Comparison of ENCODE assay signal across 9 mouse cellular contexts in genomic region chr7:127364166-127364565, GRCm38 (mm10). TPM values are rescaled to one million over a fixed set of nuclear protein-coding genes. Genes with fewer than 3 reads are reported as not detected.
DNase-seq lines count a peak whose midpoint lies in the region; ATAC-seq and TF ChIP-seq lines count a peak whose summit lies in the region.
"Had no signal": no experiment of that assay in that cellular context is flagged by ENCODE, and none has a peak within 500 bp of the region (broad histone marks: within the 10 kb centered on the region; RNA-seq: fewer than 3 reads in every experiment).

No protein-coding gene starts in this region.

- peak overlapping the region; percentile 58 for H3K27ac ChIP-seq in gastrocnemius, adult 2 months
- no peak overlapping the region for H3K27ac ChIP-seq in heart, postnatal 0 days (ENCODE audit: low read depth)
- H3K27ac ChIP-seq in midbrain, embryonic 10.5 days (replicated peaks): no peak overlapping the region
- H3K27ac ChIP-seq in left cerebral cortex, adult 2 months: no peak overlapping the region; the same call in 1 of the 2 replicates

- no peaks in the 10 kb centered on the region for H3K4me1 ChIP-seq in heart, postnatal 0 days (ENCODE audit: control insufficient read depth, insufficient read depth)
- H3K4me1 ChIP-seq in midbrain, embryonic 10.5 days: peaks cover 18% of the 10 kb centered on the region

- TF ChIP-seq CTCF in gastrocnemius, adult 2 months (IDR thresholded peaks at IDR 0.05): no peak
- no peak for TF ChIP-seq CTCF in heart, postnatal 0 days (IDR thresholded peaks at IDR 0.05; ENCODE audit: low read depth)
- no peak for TF ChIP-seq CTCF in left cerebral cortex, adult 2 months (IDR thresholded peaks at IDR 0.05)

- WGBS in heart, postnatal 0 days: 68% methylated on average over 4 of the region's 4 CpGs
- WGBS in midbrain, embryonic 10.5 days: 56% methylated on average over 4 of the region's 4 CpGs

- peak overlapping the region; percentile 58; the same call in 1 of the 2 replicates for H3K4me2 ChIP-seq in heart, postnatal 0 days (ENCODE audit: low read depth, low read length)

- H3K4me3 ChIP-seq in gastrocnemius, adult 2 months: peak overlapping the region; percentile 71
- H3K4me3 ChIP-seq in heart, postnatal 0 days (ENCODE audit: low read depth, low read length): peak overlapping the region; percentile 38; the same call in 1 of the 2 replicates
- H3K4me3 ChIP-seq in midbrain, embryonic 10.5 days: peak overlapping the region; percentile 56
- H3K4me3 ChIP-seq in left cerebral cortex, adult 2 months: no peak overlapping the region; the same call in 1 of the 2 replicates
- H3K4me3 ChIP-seq: myocyte had no signal

- H3K36me3 ChIP-seq in heart, postnatal 0 days (replicated peaks; ENCODE audit: control insufficient read depth, insufficient read depth, low read length): no peaks in the 10 kb centered on the region
- no peaks in the 10 kb centered on the region for H3K36me3 ChIP-seq in midbrain, embryonic 10.5 days

- no peaks in the 10 kb centered on the region for H3K27me3 ChIP-seq in heart, postnatal 0 days (ENCODE audit: control insufficient read depth, insufficient read depth, low read length)
- peaks cover 39% of the 10 kb centered on the region for H3K27me3 ChIP-seq in midbrain, embryonic 10.5 days (ENCODE audit: low read depth, poor library complexity, severe bottlenecking)

- H3K9ac ChIP-seq in heart, postnatal 0 days (replicated peaks; ENCODE audit: low read depth, low read length): no peak overlapping the region; the same call in 1 of the 2 replicates

- DNase-seq in gastrocnemius, adult 2 months: peak; percentile 30
- DNase-seq in gastrocnemius, postnatal 10 days: no peak
- peak; percentile 71 for DNase-seq in cerebellum, adult 9-11 months
- DNase-seq in heart, postnatal 0 days (ENCODE audit: low spot score): no peak
- no peak for DNase-seq in midbrain, embryonic 10.5 days (ENCODE audit: low spot score)
- no peak for DNase-seq in left cerebral cortex, adult 2 months (ENCODE audit: extremely low spot score in 1 of 2, low spot score in 2 of 2)
- DNase-seq in natural killer cell, adult 2 months (ENCODE audit: low spot score in 2 of 2): no peak
- DNase-seq in left cerebral cortex, postnatal 25 days (ENCODE audit: low spot score in 2 of 2): no peak

- no peak for TF ChIP-seq EP300 in heart, postnatal 0 days (IDR thresholded peaks at IDR 0.05; ENCODE audit: low read depth)

- no peak for ATAC-seq in heart, postnatal 0 days (ENCODE audit: insufficient read depth, low read depth)

- intact Hi-C loops in gastrocnemius, adult 2 months (cut with DNase I): loop anchor here (2.0 to 10.0 kb wide), 3 partner anchors 31 to 111 kb away; partner anchors contain the start of genes Fbrs and Zfp764
- intact Hi-C loops in left cerebral cortex, adult 2 months (cut with DNase I): loop anchor here (5.0 kb wide), 1 partner anchor 43 kb away; the partner anchor contains the start of gene Zfp764
- intact Hi-C loops in left cerebral cortex, postnatal 25 days (cut with DNase I): loop anchor here (5.0 kb wide), 1 partner anchor 108 kb away; no protein-coding TSS in a partner anchor

- H3K9me3 ChIP-seq in heart, postnatal 0 days (replicated peaks; ENCODE audit: control insufficient read depth, low read length): no peaks in the 10 kb centered on the region
- no peaks in the 10 kb centered on the region for H3K9me3 ChIP-seq in midbrain, embryonic 10.5 days (replicated peaks)

RNA-seq across cellular contexts. Expression of gene Zfp747, which starts 11.7 kb away (rescaled TPM):
- total RNA-seq in gastrocnemius, adult 2 months (2021): 1 to 10 TPM; 3.7 to 3.8 TPM
- 1 to 10 TPM; 3.6 to 5.1 TPM for total RNA-seq in gastrocnemius, postnatal 10 days (2021)
- 5.8 TPM in 2 replicates for total RNA-seq in heart, postnatal 0 days (2014; rRNA removed; ENCODE audit: low replicate concordance)
- 3.0 and 3.8 TPM in 2 replicates for polyA plus RNA-seq in heart, postnatal 0 days (2015; fragmentation: Nextera tagmentation; extraction: Ambion mirVana)
- polyA plus RNA-seq in midbrain, embryonic 10.5 days (2016; fragmentation: Nextera tagmentation; extraction: Ambion mirVana): 8.6 and 9.1 TPM in 2 replicates
- 1 to 10 TPM; 6.5 to 8.1 TPM for total RNA-seq in left cerebral cortex, adult 2 months (2021)
- 1 to 10 TPM; 5.4 to 6.7 TPM for total RNA-seq in left cerebral cortex, postnatal 25 days (2021)

RNA-seq across cellular contexts. Expression of gene Zfp768, which starts 18.8 kb away (rescaled TPM):
- total RNA-seq in gastrocnemius, adult 2 months (2021): 10 to 100 TPM; 35.2 to 38.9 TPM
- 10 to 100 TPM; 23.0 to 28.7 TPM for total RNA-seq in gastrocnemius, postnatal 10 days (2021)
- total RNA-seq in heart, postnatal 0 days (2014; rRNA removed; ENCODE audit: low replicate concordance): 46.8 and 54.3 TPM in 2 replicates
- 18.4 and 22.0 TPM in 2 replicates for polyA plus RNA-seq in heart, postnatal 0 days (2015; fragmentation: Nextera tagmentation; extraction: Ambion mirVana)
- polyA plus RNA-seq in midbrain, embryonic 10.5 days (2016; fragmentation: Nextera tagmentation; extraction: Ambion mirVana): 19.7 and 20.6 TPM in 2 replicates
- 10 to 100 TPM; 13.4 to 14.3 TPM for total RNA-seq in left cerebral cortex, adult 2 months (2021)
- total RNA-seq in left cerebral cortex, postnatal 25 days (2021): 10 to 100 TPM; 11.7 TPM

RNA-seq across cellular contexts. Expression of gene 9130019O22Rik, which starts 22.8 kb away (rescaled TPM):
- 1 to 10 TPM; 1.6 to 2.4 TPM for total RNA-seq in gastrocnemius, adult 2 months (2021)
- 1 to 10 TPM; 1.7 to 2.7 TPM for total RNA-seq in gastrocnemius, postnatal 10 days (2021)
- 2.4 and 3.2 TPM in 2 replicates for total RNA-seq in heart, postnatal 0 days (2014; rRNA removed; ENCODE audit: low replicate concordance)
- 2.8 TPM in 2 replicates for polyA plus RNA-seq in heart, postnatal 0 days (2015; fragmentation: Nextera tagmentation; extraction: Ambion mirVana)
- 5.8 and 6.4 TPM in 2 replicates for polyA plus RNA-seq in midbrain, embryonic 10.5 days (2016; fragmentation: Nextera tagmentation; extraction: Ambion mirVana)
- total RNA-seq in left cerebral cortex, adult 2 months (2021): 1 to 10 TPM; 3.8 to 5.0 TPM
- total RNA-seq in left cerebral cortex, postnatal 25 days (2021): 1 to 10 TPM; 2.8 to 4.0 TPM

RNA-seq across cellular contexts. Expression of gene E430018J23Rik, which starts 29.3 kb away (rescaled TPM):
- 1 to 10 TPM; 1.2 to 1.3 TPM for total RNA-seq in gastrocnemius, adult 2 months (2021)
- 1 to 10 TPM; 2.9 to 3.7 TPM for total RNA-seq in gastrocnemius, postnatal 10 days (2021)
- 12.1 and 24.7 TPM in 2 replicates for total RNA-seq in heart, postnatal 0 days (2014; rRNA removed; ENCODE audit: low replicate concordance)
- 3.3 and 3.7 TPM in 2 replicates for polyA plus RNA-seq in heart, postnatal 0 days (2015; fragmentation: Nextera tagmentation; extraction: Ambion mirVana)
- polyA plus RNA-seq in midbrain, embryonic 10.5 days (2016; fragmentation: Nextera tagmentation; extraction: Ambion mirVana): 5.4 and 6.3 TPM in 2 replicates
- total RNA-seq in left cerebral cortex, adult 2 months (2021): 1 to 10 TPM; 7.6 to 9.3 TPM
- total RNA-seq in left cerebral cortex, postnatal 25 days (2021): 1 to 10 TPM; 6.6 to 7.9 TPM

RNA-seq across cellular contexts. Expression of gene Zfp764, which starts 42.5 kb away (rescaled TPM):
- total RNA-seq in gastrocnemius, adult 2 months (2021): 1 to 10 TPM; 1.7 to 2.5 TPM
- 1 to 10 TPM; 2.8 to 4.3 TPM for total RNA-seq in gastrocnemius, postnatal 10 days (2021)
- total RNA-seq in heart, postnatal 0 days (2014; rRNA removed; ENCODE audit: low replicate concordance): 6.4 and 11.3 TPM in 2 replicates
- polyA plus RNA-seq in heart, postnatal 0 days (2015; fragmentation: Nextera tagmentation; extraction: Ambion mirVana): 3.2 and 3.3 TPM in 2 replicates
- polyA plus RNA-seq in midbrain, embryonic 10.5 days (2016; fragmentation: Nextera tagmentation; extraction: Ambion mirVana): 6.9 and 8.0 TPM in 2 replicates
- 1 to 10 TPM; 3.8 to 5.6 TPM for total RNA-seq in left cerebral cortex, adult 2 months (2021)
- total RNA-seq in left cerebral cortex, postnatal 25 days (2021): 1 to 10 TPM; 4.5 TPM

Comparison
In these comparisons a context has a peak if more than half of its experiments do, and no peak if none do; other contexts are left out.
1. DNase-seq: peak in gastrocnemius, adult 2 months (single experiment) and cerebellum, adult 9-11 months (single experiment); none in gastrocnemius, postnatal 10 days (single experiment), heart, postnatal 0 days (single experiment), midbrain, embryonic 10.5 days (single experiment), left cerebral cortex, adult 2 months (0 of 2), natural killer cell, adult 2 months (0 of 2) and left cerebral cortex, postnatal 25 days (0 of 2).